Mouse (Mus musculus): ENCODE results near the gene Pde4d. TPM values are rescaled to one million over a fixed set of nuclear protein-coding genes. Genes with fewer than 3 reads are reported as not detected.

The Pde4d gene
- total RNA-seq, 1 experiment from 2014 or later: 8.3 TPM

DNA sequence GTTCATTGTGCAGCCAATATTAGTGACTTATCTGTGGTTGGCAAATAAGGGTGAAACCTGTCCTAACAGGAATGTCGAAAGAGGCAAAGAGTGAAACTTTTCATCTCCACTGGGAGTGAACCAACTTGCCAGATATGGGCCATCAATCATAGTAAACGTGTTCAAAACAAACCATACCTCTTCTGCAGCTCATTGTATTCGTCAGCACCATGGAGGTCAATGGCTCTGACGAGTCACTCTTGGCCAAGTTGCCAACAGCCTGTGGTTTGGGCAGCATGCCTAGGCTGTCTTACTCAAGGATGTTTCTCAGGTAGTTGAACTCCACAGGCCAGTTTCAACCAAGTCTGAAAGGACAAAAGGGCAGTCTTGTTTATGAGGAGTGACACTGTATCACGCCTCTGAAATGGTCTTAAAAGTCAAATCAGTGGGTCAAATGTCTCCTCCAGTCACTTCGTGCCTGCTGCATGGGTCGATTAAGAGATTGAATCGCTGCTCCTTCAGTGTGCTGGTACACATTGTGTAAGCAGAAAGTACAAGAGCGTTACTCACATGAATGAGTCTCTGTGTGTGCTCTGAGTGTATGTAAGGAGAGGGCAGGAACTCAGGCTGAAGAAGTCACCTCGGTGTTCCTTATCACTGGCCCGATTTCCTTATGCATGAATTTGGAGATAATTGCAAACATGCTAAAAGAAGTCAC lies 1431.6 kb downstream of the Pde4d start:
- no peak for ATAC-seq (ENCODE audit: extremely low read depth, insufficient number of reproducible peaks, low FRiP score, poor library complexity, severe bottlenecking)

DNA sequence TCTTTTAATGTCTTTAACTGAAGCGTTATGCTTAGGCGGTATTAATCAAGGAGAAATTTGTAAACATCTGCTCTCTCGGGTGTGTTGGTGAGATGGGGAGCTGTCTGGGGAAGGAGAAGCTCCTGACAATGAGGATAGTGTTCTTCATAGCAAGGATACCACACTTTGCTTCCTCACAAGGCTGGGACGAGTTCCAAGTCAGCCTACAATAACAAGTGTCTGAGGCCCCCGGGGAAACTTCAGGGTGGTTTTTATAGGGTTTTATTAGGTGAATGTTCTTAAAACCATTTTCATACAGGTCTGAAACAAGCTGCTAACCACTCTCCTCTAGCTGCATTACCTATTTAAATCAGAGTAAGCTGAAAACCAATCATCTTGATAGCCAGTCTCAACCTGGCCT lies 1433.9 kb downstream of the Pde4d start:
- no peak for ATAC-seq (ENCODE audit: extremely low read depth, insufficient number of reproducible peaks, low FRiP score, poor library complexity, severe bottlenecking)

DNA sequence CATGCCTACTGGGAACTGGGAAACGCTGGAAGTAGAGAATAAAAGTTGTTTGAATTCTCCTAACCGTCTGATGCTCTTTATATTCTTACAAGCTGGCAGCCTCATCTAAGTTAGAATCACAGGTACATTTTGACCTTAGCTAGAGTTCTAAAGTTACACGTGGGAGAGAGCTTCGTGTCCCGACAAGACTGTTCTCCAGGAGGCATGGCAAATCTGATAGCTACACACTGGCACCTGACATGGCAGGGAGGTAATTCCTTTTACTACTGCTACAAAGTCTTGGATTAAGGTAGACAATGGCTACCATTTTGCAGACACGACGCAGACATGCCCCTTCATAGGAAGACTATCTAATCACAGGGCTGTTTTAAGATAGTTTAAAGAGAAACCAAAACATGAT lies 1435.1 kb downstream of the Pde4d start:
- no peak for ATAC-seq (ENCODE audit: extremely low read depth, insufficient number of reproducible peaks, low FRiP score, poor library complexity, severe bottlenecking)

GRCm38 (mm10) chr13:109888293-109888692 lies 1438.5 kb downstream of the Pde4d start:
- no peak for ATAC-seq (ENCODE audit: extremely low read depth, insufficient number of reproducible peaks, low FRiP score, poor library complexity, severe bottlenecking)

DNA sequence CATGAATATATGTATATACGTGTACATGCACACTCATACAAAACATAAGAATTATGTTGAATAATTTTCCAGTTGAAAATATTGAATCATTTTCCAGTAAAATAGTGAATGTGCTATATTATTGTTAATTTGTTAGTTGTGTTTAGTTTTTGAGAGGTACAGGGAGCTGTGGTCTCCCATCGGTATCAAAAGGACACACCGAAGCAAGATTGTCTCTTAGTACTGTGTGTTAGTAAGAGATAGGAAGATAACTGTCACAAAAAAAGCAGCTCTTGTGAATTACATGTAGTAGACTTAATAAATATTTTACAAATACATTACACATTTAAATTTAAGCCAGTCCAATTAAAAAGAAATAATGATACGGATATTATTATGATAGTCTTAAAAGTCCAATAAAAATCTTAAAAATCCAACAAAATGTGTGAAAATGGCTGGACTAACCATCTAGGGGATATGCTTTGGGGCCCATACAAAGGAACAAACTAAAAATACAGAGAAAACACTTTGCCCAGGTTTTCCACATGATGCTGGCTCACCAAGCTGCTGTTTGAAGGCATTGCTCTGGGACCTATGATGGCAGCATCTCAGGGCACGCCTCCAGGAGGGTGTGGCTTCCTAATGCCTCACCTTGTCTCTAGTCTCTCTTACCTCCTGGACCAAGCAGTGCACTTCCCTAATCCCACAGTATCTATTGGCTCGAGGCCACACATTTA lies 1441.6 kb downstream of the Pde4d start:
- ATAC-seq (ENCODE audit: extremely low read depth, insufficient number of reproducible peaks, low FRiP score, poor library complexity, severe bottlenecking): no peak

- no peak for ATAC-seq (ENCODE audit: extremely low read depth, insufficient number of reproducible peaks, low FRiP score, poor library complexity, severe bottlenecking)
Observed at GRCm38 (mm10) chr13:109891910-109892265, 1442.1 kb downstream of the Pde4d start.

DNA sequence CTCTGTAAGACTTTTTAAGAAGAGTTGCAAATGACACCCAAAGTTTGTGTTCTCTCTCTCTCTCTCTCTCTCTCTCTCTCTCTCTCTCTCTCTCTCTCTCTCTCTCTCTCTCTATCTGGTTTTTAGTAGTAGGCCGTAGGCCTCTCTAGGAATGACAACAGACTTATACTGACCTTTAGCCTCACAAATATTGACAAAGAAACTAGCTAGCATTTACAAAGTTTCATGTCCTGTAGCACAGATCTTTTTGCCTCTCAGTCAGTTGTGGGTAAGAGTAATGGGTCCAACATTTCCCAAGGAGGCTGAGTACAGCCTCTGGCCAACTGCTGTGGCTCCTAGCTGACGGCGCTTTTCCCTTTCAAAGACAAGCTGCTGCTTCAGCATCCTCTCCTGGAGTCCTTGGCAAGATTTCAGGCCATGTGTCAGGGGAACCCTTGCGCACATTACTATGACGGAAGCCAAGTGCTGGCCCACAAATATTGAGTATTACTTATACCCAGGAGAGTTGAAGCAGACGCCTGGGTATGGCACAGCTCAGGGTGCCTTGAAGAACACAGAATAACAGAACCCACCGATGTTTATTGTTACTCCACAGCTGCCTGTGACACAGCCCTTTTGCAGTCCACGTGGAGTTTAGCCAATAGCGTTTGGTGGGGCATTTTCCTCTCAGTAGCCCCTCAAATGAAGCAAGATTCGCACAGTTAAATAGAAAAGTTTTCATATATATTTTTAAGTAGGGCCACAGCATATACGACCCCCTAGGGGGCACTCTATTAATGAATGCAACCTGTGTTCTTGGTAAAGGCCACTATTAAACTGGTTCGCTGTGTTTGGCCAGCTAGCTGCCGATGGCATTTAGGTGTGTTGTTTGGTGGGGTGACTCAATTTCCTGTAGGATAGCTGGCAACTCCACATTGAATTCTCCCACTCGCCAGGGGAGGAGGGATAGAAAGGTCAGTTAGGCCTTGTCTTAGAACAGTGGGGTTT lies 1450.0 kb downstream of the Pde4d start:
- ATAC-seq (ENCODE audit: extremely low read depth, insufficient number of reproducible peaks, low FRiP score, poor library complexity, severe bottlenecking): no peak

DNA sequence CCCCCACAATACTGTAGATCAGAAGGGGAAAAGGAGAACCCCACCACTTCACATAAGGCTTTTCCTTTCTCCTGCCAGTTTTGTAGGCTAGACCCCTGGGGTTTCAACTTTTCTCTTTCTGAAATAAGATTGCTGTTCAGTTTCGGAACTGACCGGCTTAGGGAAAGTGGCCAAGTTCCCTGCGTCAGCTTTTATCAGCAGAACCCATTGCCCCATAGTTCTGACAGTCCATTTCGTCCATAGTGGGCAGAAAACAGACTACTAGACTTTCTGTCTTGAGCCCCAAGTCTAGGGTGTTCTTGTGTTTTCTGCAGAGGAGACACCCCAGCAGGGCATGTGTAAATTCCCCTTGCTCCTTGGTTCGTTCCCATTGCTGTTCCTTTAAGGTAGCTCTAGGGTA lies 1452.1 kb downstream of the Pde4d start:
- ATAC-seq (ENCODE audit: extremely low read depth, insufficient number of reproducible peaks, low FRiP score, poor library complexity, severe bottlenecking): no peak

DNA sequence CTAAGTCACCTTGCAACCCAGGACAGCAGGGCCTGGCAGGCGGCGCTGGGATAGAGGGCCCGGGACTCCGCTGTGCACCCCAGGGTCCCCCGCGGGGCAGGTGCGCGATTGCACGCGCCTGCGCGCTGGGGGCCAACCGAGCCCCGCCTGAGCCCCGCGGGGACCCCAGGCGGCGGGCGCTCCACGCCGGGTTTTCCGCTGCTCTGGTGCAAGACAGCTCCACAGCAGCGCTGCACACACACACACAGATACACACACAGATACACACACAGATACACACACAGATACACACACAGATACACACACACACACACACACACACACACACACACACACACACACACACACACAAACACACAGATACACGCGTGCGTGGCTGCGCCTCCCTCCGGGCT lies 1452.7 kb downstream of the Pde4d start:
- peak; percentile 35 for ATAC-seq (ENCODE audit: extremely low read depth, insufficient number of reproducible peaks, low FRiP score, poor library complexity, severe bottlenecking)

- ATAC-seq (ENCODE audit: extremely low read depth, insufficient number of reproducible peaks, low FRiP score, poor library complexity, severe bottlenecking): peak; percentile 43
Observed at GRCm38 (mm10) chr13:109902855-109903763, 1453.4 kb downstream of the Pde4d start.

- no peak for ATAC-seq (ENCODE audit: extremely low read depth, insufficient number of reproducible peaks, low FRiP score, poor library complexity, severe bottlenecking)
Observed at GRCm38 (mm10) chr13:109903764-109904510, 1454.2 kb downstream of the Pde4d start.

DNA sequence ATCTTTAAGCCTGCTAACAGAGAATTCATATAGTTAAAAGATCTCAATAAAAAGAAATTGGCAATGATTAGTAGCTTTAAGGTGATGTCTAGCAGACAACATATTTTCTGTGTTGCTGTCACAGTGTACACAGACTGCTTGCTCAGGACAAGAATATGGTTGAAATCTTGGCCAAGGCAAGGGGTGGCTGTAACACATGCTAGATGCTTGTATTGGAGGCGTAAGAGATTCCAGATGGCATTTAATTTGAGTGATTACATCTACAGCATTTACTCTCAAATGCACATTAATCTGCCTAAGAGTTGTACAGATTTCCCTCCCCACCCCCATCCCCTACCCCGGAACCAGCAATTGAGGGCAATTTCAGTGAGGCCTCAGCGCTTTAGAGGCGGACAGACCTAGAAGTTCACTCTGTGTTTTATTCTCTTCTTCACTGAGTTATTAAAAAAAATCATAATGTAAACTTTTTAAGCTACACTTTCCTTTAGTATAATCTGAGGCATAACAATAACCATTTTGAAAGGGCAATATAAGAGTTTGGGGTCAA lies 1456.7 kb downstream of the Pde4d start:
- no peak for ATAC-seq (ENCODE audit: extremely low read depth, insufficient number of reproducible peaks, low FRiP score, poor library complexity, severe bottlenecking)

GRCm38 (mm10) chr13:109907634-109908033 lies 1457.9 kb downstream of the Pde4d start:
- ATAC-seq (ENCODE audit: extremely low read depth, insufficient number of reproducible peaks, low FRiP score, poor library complexity, severe bottlenecking): peak; percentile 82

- no peak for ATAC-seq (ENCODE audit: extremely low read depth, insufficient number of reproducible peaks, low FRiP score, poor library complexity, severe bottlenecking)
Observed at GRCm38 (mm10) chr13:109908386-109908785, 1458.6 kb downstream of the Pde4d start.

- ATAC-seq (ENCODE audit: extremely low read depth, insufficient number of reproducible peaks, low FRiP score, poor library complexity, severe bottlenecking): no peak
Observed at GRCm38 (mm10) chr13:109909111-109909510, 1459.4 kb downstream of the Pde4d start.

DNA sequence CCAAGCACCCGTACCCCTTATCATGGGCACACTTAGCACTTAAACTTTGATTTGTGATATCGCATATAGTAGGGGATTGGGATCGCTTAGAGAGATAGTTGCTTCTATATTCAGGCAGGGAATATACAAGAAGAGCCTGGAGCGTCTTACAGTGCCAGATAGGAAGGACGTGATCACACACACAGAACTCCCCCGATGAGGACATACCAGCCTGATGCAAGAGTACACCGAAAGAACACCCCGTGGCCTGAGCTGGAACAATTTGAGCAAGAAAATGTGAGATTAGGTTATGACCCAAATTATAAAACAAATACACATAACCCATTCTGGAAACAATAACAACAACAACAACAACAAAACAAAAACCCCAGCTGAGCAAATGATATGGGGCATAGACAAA lies 1461.2 kb downstream of the Pde4d start:
- no peak for ATAC-seq (ENCODE audit: extremely low read depth, insufficient number of reproducible peaks, low FRiP score, poor library complexity, severe bottlenecking)

GRCm38 (mm10) chr13:109912635-109913034 lies 1462.9 kb downstream of the Pde4d start:
- no peak for ATAC-seq (ENCODE audit: extremely low read depth, insufficient number of reproducible peaks, low FRiP score, poor library complexity, severe bottlenecking)

- ATAC-seq (ENCODE audit: extremely low read depth, insufficient number of reproducible peaks, low FRiP score, poor library complexity, severe bottlenecking): no peak
Observed at GRCm38 (mm10) chr13:109914246-109914645, 1464.5 kb downstream of the Pde4d start.
